Mouse (Mus musculus) left cerebral cortex, postnatal 14 days (tissue): Measurements from ENCODE around the gene Snx20. TPM values are rescaled to one million over a fixed set of nuclear protein-coding genes. Genes with fewer than 3 reads are reported as not detected.

Source experiments
- total RNA-seq, 2 experiments: library from RNA; stranded (reverse); gene quantifications; 2 replicates each; pipeline ENCODE4 v1.2.3; 2021

Gene Snx20
- total RNA-seq, 2 experiments from 2014 or later, result 1.8 to 2.0 TPM

Other genes with a start within 250 kb of the Snx20 start
- 10 to 100 TPM; 19.7 to 25.5 TPM for gene Nkd1, start 114.8 kb downstream of the Snx20 start, total RNA-seq
- gene Nod2, start 11.2 kb upstream of the Snx20 start, total RNA-seq, result under 1 TPM; 0.51 to 0.53 TPM
- gene Cyld, start 60.9 kb upstream of the Snx20 start, total RNA-seq, result 10 to 100 TPM; 73.8 to 85.9 TPM